Mouse (Mus musculus) heart, postnatal 10 days (tissue): ENCODE measurements around the gene H6pd. TPM values are rescaled to one million over a fixed set of nuclear protein-coding genes. Genes with fewer than 3 reads are reported as not detected.
"Not testable (repeated sequence)": the region's sequence is repeated elsewhere in the genome, so short reads cannot be mapped to it uniquely, and the experiment has no call there.

Experiments used
- DNase-seq, 2 experiments: peaks; one replicate each; pipeline ENCODE4 v3.0.0; 2021
- intact Hi-C: fragments of 180-260 bp; cut with DNase I; formaldehyde crosslinking; loops from one replicate; pipeline ENCODE4 v1.15.1; 2025
- total RNA-seq, 2 experiments: library from RNA; stranded (reverse); gene quantifications; 2 replicates each; pipeline ENCODE4 v1.2.3; 2021

The H6pd gene
- 10 to 100 TPM; 41.9 to 45.6 TPM for total RNA-seq

- peak; percentile 94 to 95 for DNase-seq
- intact Hi-C loops, result no loop called here
These were observed at the start of gene H6pd for GRCm38 (mm10) chr4:150008853-150009586. TSS of gene H6pd (minus strand) at chr4:150009023.

- intact Hi-C loops, result no loop called here
- no peak for DNase-seq
These were observed 48.9 kb upstream of the H6pd start for GRCm38 (mm10) chr4:150057722-150058121.

- intact Hi-C loops, result no loop called here
These were observed 47.3 kb upstream of the H6pd start for GRCm38 (mm10) chr4:150056171-150056570.

GRCm38 (mm10) chr4:150052380-150052779 is 43.6 kb upstream of the H6pd start:
- DNase-seq, result no peak
- intact Hi-C loops, result no loop called here

More at GRCm38 (mm10) chr4:150056171-150056570, 47.3 kb upstream of the H6pd start:
- no peak for DNase-seq

GRCm38 (mm10) chr4:150051514-150051913 is 42.7 kb upstream of the H6pd start:
- intact Hi-C loops, result no loop called here
- DNase-seq, result no peak

- intact Hi-C loops, result no loop called here
- DNase-seq, result no peak
These were observed 40.9 kb upstream of the H6pd start for GRCm38 (mm10) chr4:150049564-150050226.

- intact Hi-C loops, result no loop called here
- DNase-seq, result no peak
These were observed 40.3 kb upstream of the H6pd start for GRCm38 (mm10) chr4:150049157-150049513.

GRCm38 (mm10) chr4:150048478-150049156 is 39.8 kb upstream of the H6pd start:
- peak; percentile 37 to 50 for DNase-seq
- intact Hi-C loops, result no loop called here

GRCm38 (mm10) chr4:150048038-150048437 is 39.2 kb upstream of the H6pd start:
- peak; percentile 71 to 73 for DNase-seq
- intact Hi-C loops, result no loop called here

GRCm38 (mm10) chr4:150043591-150043990 is 34.8 kb upstream of the H6pd start:
- intact Hi-C loops, result no loop called here
- no peak for DNase-seq

GRCm38 (mm10) chr4:150041346-150042110 is 32.7 kb upstream of the H6pd start:
- intact Hi-C loops, result no loop called here
- no peak for DNase-seq

GRCm38 (mm10) chr4:150040856-150041255 is 32.0 kb upstream of the H6pd start:
- intact Hi-C loops, DNase-seq: not testable (repeated sequence)

- intact Hi-C loops, result no loop called here
- DNase-seq, result no peak
These were observed 31.3 kb upstream of the H6pd start for GRCm38 (mm10) chr4:150040003-150040581.

- no peak for DNase-seq
- intact Hi-C loops, result no loop called here
These were observed 29.7 kb upstream of the H6pd start for GRCm38 (mm10) chr4:150038533-150038932.

GRCm38 (mm10) chr4:150036094-150036493 is 27.3 kb upstream of the H6pd start:
- no peak for DNase-seq
- intact Hi-C loops, result no loop called here

- DNase-seq, result peak; percentile 90 to 96
- intact Hi-C loops, result loop anchor here (1.0 to 2.0 kb wide), 2 partner anchors 38 to 64 kb away; no protein-coding TSS in a partner anchor
These were observed 26.5 kb upstream of the H6pd start for GRCm38 (mm10) chr4:150035280-150035679.

- peak in 1 of 2 experiments; percentile 47 for DNase-seq
- intact Hi-C loops, result no loop called here
These were observed 24.4 kb upstream of the H6pd start for GRCm38 (mm10) chr4:150033261-150033671.

- intact Hi-C loops, result no loop called here
- no peak for DNase-seq
These were observed 22.5 kb upstream of the H6pd start for GRCm38 (mm10) chr4:150031234-150031890.

- DNase-seq, result no peak
- intact Hi-C loops, result no loop called here
These were observed 21.8 kb upstream of the H6pd start for GRCm38 (mm10) chr4:150030449-150031233.
